Mouse (Mus musculus) spleen, adult 12 weeks (tissue): ENCODE results near the gene Slamf9.
A peak's percentile ranks its signal among the peaks of the same experiment; 100 is the strongest.

Source experiments
- DNase-seq: peaks from one replicate; pipeline ENCODE4 v3.0.0; 2022; ENCODE audit warnings: low spot score

Gene Slamf9

GRCm38 (mm10) chr1:172490261-172490661 is 15.1 kb downstream of the Slamf9 start:
- peak; percentile 60 for DNase-seq

- DNase-seq, result no peak
These were observed 16.9 kb downstream of the Slamf9 start for GRCm38 (mm10) chr1:172492047-172492446.

DNA sequence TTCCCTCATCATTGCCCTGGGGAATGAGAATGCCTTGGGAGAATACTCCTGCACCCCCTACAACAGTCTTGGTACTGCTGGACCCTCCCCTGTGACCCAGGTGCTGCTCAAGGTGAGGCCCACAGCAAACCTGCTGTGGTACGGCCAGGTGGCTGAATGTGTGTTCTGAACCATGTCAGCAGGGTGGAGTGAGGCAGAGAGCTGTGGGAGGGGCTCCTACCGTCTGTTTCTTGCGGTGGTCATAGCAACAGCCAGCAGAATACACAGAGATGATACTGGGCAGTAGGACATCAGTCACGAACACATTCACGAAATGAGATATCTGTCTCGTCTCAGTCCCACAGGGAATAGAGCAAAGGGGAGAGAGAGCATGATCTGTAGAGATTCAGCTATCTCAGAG is 18.4 kb downstream of the Slamf9 start:
- no peak for DNase-seq

DNA sequence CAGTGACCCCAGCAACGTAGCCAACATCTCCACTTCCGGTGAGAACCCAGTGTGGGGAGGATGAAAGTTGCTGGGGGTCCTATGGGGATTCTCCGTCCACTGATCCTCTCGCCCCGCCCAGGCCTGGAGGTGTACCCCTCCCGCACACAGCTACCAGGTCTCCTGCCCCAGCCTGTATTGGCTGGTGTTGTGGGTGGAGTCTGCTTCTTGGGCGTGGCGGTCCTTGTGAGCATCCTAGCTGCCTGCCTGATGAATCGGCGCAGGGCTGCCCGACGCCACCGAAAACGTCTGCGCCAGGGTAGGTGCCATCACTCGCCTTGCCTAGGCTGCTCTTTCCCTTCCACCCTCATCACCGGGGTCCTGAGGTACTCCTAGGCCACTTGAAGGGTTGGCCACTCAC is 20.9 kb downstream of the Slamf9 start:
- DNase-seq, result no peak

GRCm38 (mm10) chr1:172497428-172497827 is 22.3 kb downstream of the Slamf9 start:
- DNase-seq, result no peak

- DNase-seq, result no peak
These were observed 24.7 kb downstream of the Slamf9 start, which contains the start of gene Tagln2 for GRCm38 (mm10) chr1:172499765-172500441. Gene Tagln2, plus strand, starts transcription at chr1:172500047.

GRCm38 (mm10) chr1:172500451-172501370 is 25.6 kb downstream of the Slamf9 start:
- DNase-seq, result no peak

GRCm38 (mm10) chr1:172501371-172502144 is 26.4 kb downstream of the Slamf9 start:
- peak; percentile 54 for DNase-seq

DNA sequence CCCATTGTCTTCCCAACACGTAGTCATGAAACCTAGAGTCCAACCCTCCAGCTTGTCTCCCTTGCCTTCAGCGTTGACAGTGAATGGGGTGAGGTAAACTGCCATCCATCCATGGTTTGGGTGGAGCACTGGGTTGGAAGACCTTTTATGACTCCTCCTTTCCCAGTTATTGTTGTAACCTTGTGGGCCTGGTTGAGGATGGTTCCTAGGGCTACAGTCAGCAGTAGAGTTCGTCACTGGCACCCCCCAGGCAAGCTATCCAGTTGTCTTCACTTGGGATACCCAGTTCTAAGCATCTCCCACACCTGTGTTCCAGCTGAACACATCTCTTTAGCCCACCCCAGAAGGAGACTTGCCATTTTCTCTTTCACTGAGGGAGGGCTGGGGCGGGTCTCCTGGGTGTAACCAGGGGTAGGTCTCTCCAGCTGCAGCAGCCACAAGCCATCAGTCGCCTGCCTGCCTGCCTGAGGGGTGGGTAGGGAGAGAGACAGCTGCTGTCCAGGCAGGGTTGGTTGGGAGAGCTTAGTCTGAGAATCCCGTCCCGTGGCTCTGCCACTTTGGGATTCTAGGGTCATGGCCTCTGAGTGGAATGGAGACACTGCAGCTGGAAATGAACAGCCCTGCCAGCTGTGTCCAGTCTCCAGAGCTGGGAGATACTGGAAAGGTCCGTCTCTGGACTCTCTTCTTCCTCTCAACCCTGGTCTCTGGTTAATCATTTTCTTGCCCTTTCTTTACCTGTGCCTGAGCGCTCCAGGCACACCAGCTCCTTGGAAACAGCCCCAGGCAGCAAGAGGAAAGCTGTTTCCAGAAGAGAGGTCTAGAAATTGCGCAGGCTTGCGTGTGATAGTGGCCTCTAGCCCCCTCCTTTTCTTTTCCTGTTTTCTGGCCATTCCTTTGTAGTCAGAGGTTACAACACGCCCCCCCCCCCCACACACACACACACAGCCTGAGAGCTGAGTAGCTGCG is 27.3 kb downstream of the Slamf9 start:
- DNase-seq, result no peak

DNA sequence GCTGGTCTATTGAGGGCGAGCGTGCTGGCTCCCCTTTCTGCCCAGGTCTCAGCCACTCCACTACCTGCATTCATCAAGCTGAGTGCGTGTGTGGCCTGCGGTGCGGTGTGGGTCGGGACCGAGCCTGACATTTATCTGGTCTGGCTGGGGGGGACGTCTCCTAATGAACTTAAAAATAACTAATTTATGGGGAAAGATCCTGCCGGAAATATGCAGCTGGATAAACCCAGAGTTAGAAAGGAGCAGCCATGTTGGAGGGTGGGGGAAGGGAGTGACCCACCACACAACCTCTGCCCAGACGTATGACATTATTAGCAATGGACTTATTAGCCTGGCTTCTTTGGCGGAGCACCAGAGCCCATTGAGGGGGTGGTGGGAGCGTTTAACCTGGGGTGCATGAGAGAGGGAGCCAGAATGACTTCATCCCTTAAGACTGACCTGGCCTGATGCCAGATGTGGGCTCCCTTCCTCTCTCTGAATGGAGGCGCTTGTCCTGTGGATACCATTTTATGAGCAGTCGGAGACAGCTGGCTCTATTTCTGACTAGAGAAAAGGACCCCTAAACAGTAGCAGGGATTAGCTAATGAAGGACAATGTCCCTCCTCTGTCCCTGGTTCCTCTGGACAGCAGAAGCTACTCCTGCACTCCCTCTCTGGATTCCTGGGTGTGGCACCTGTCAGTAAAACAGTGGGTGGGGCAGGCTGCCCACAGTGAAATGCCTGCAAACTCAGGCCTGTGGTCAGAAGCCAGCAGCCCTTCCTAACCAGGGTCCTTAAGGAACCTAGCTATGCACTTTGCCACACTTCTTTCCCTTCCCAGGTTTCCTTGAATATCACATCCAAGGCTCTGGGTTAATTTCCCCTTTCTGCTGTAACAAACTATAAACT is 28.2 kb downstream of the Slamf9 start:
- DNase-seq, result no peak

DNA sequence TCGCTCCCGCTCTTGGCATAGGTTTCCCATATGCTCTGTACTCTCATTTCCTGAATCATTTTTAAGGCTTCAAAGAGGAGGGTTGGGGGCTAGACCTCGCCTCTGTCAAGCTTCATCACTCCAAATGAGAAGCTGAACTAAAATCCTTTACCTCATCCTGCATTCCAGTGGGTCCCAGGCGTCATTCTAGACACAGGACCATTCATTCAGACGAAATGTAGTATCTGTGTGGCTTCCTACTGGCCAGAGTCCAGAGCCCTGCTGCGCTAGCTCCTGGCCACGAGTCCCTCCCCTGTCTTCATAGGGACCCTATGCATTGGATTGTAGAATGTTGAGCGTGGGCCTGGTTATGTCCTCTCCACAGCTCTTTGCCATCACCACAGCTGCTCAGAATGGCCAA is 29.6 kb downstream of the Slamf9 start:
- DNase-seq, result no peak

DNA sequence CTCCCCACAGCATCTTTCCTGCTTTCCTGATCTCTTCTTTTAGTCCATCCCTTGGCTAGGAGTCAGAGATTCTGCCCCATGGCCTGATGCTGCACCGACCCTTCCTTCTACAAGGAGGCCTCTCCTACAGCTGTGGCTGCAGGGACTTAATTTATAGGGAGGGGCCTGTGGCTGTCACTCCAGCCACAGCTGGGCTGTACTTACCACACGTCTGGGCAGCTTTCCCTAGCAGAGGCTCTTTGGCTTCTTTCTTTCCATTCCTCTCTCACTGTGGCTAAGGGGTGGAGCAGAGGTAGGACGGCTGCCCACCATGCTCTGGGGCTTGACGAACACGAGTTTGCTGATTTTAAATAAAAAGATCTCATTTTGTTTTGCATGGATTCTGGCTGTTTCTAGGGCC is 31.8 kb downstream of the Slamf9 start:
- DNase-seq, result no peak

- DNase-seq, result no peak
These were observed 32.5 kb downstream of the Slamf9 start for GRCm38 (mm10) chr1:172507701-172508100.

DNA sequence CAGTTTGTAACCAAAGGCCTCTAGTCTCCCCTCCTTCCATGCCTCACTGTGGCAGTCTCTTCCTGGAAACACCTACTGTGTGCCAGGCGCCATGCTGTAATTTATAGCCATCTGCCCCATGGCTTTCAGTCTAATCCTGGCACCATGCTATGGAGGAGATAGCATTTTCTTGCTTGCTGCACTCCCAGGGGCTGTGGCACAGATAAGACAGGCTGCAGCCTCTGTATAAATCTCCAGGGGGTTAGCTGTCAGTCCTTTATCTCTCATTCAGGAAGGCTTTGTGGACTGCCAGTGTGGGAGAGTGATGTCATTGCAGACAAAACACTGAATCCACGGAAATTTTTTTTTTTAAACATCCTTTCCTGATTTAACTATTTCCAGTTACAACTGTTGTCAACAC is 33.0 kb downstream of the Slamf9 start:
- no peak for DNase-seq

- no peak for DNase-seq
These were observed 34.1 kb downstream of the Slamf9 start for GRCm38 (mm10) chr1:172509235-172509634.

DNA sequence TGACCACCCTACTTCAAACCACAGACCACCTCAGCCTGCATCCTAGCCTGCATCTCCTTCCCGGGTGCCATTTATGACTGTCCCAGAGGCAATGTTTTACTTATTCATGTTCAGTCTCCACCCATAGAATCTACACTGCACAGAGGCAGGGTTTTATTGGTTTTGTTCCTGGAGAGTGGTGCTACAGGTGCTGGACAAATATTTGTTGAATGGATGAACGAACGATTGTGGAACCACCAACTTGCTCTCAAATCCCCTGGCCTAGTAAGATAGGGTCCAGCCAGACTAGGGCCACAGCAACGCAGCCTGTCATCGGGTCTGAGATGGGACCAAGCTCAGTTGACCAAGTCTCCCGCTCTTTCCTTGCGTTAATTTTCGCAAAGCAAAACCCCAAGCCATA is 34.8 kb downstream of the Slamf9 start:
- DNase-seq, result no peak

DNA sequence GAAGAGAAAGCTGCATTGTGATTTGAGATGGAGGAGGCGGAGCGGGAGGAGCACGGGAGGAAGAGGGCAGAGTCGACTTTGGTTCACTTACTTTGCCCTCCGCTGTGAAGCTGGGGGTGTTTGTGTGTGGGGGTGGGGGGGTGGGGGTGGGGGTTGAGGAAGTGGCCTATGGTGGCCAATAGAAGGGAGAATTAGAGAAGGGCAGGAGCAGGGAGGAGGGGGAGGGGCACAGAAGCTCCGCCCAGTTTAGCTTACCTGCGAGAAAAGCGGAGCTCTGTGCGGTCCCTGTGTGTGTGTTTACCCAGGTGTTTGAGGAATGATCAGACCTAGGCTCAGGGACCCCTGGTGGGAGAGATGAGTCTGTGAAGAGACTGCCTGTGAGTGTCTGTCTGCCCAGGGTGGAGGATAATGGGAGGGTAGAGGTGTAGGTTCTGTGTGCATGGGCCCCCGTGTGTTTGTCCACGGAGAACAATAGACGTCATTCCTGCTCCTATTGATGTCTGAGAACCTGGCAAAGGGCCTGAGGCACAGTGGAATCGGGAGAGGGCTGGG is 35.3 kb downstream of the Slamf9 start:
- DNase-seq, result no peak

GRCm38 (mm10) chr1:172512962-172513361 is 37.8 kb downstream of the Slamf9 start:
- peak; percentile 39 for DNase-seq

DNA sequence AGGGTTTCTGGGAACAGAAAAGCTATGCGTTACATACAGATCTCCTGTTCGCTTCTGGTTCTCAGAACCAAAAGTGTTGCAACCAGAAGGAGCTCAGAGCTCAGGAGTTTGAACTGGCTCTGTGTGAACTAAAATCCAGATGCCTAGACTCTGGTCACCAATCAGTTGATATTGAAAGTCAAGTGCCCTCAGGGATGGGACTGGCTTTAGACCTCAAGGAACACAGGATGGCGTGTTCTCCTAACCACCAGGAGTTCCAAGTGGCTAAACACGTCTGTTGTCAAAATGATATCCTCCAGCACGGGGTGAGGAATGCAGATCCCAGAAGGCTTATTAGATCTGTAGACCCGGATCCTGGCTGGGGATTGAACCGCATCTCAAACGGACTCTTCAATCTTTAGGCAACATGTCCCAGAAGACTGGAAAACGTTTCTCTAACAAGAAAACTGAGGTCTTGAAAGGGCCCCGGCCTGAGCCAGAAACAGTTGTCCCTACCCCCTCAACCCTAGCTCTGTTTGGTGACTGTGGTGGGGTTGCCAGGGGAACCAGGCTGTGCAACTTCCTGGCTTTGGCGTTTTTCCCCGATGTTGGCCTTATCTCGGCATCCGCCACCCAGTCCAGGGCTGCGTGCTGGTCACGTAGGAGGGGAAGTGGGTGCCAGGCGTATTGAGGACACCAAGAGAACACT is 38.5 kb downstream of the Slamf9 start:
- peak; percentile 53 for DNase-seq

DNA sequence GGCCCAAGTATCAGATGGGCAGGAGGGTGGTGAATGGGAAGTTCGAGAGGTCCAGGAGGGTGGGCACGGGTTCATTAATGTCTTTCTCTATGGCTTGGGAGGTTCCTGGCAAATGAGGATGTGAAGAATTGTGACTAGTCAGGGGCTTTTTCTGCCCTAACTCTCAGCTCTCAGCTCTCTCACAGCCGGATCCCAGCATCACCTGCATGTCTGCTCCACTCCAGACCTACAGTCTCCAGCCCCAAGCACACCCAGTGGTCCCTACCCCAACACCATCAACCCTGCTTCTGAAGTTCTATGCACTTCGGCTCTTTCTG is 39.0 kb downstream of the Slamf9 start:
- DNase-seq, result no peak
